ENCODE assay signal across 27 mouse cellular contexts in genomic region chr3:153354186-153354987, GRCm38 (mm10).
DNase-seq lines count a peak whose midpoint lies in the region; ATAC-seq lines count a peak whose summit lies in the region.
"Had no signal": no experiment of that assay in that cellular context is flagged by ENCODE, and none has a peak within 500 bp of the region (broad histone marks: within the 10 kb centered on the region; RNA-seq: fewer than 3 reads in every experiment).

No protein-coding gene starts in this region.

- no peaks in the 10 kb centered on the region for H3K9me3 ChIP-seq in heart, embryonic 11.5 days (replicated peaks; ENCODE audit: control insufficient read depth, low read length)
- no peaks in the 10 kb centered on the region for H3K9me3 ChIP-seq in midbrain, embryonic 11.5 days (ENCODE audit: control insufficient read depth, low read length)
- no peaks in the 10 kb centered on the region for H3K9me3 ChIP-seq in midbrain, embryonic 15.5 days
- H3K9me3 ChIP-seq: embryonic facial prominence, embryonic 12.5 days; embryonic facial prominence, embryonic 15.5 days; heart, embryonic 12.5 days; heart, embryonic 15.5 days had no signal

- H3K27ac ChIP-seq in heart, embryonic 11.5 days (ENCODE audit: low read depth, low read length), result no peak overlapping the region
- H3K27ac ChIP-seq in midbrain, embryonic 11.5 days (ENCODE audit: low read depth, low read length), result no peak overlapping the region
- H3K27ac ChIP-seq in midbrain, embryonic 15.5 days, result no peak overlapping the region
- H3K27ac ChIP-seq: embryonic facial prominence, embryonic 12.5 days; embryonic facial prominence, embryonic 15.5 days; heart, embryonic 15.5 days; hindbrain, embryonic 14.5 days; hindbrain, postnatal 0 days had no signal

- no peak for ATAC-seq in heart, embryonic 11.5 days (replicated peaks; ENCODE audit: insufficient number of reproducible peaks, low FRiP score, low TSS enrichment)
- no peak for ATAC-seq in midbrain, embryonic 11.5 days (ENCODE audit: low FRiP score)
- ATAC-seq in midbrain, embryonic 15.5 days (replicated peaks), result no peak
- ATAC-seq: forebrain, embryonic 14.5 days; forebrain, postnatal 0 days; hindbrain, postnatal 0 days; inflammation-experienced regulatory T-cells, adult 6 months had no signal

- peak; percentile 68 for DNase-seq in heart, adult 11 months
- DNase-seq in midbrain, embryonic 11.5 days (ENCODE audit: low spot score, missing footprints), result peak; percentile 67
- DNase-seq in brain, adult 2 months (ENCODE audit: low read depth, low spot score), result peak; percentile 44
- DNase-seq in heart, postnatal 25 days (ENCODE audit: low spot score), result no peak
- DNase-seq: adrenal gland, postnatal 10 days; adrenal gland, postnatal 36 days; B cell, adult 2 months; cerebellum, adult 11 months; cerebellum, adult 2 months; cerebellum, adult 9-11 months; cerebellum, postnatal 25 days; forebrain, postnatal 0 days; gastrocnemius, postnatal 10 days; gastrocnemius, postnatal 36 days; heart, postnatal 10 days; heart, postnatal 4 days; kidney, adult 11 months had no signal

- H3K9ac ChIP-seq in heart, embryonic 11.5 days (ENCODE audit: low read depth, low read length), result no peak overlapping the region
- no peak overlapping the region for H3K9ac ChIP-seq in midbrain, embryonic 11.5 days (ENCODE audit: low read length)
- no peak overlapping the region for H3K9ac ChIP-seq in midbrain, embryonic 15.5 days
- H3K9ac ChIP-seq: embryonic facial prominence, embryonic 12.5 days; embryonic facial prominence, embryonic 15.5 days; forebrain, postnatal 0 days; heart, embryonic 12.5 days; heart, embryonic 15.5 days; hindbrain, embryonic 14.5 days had no signal

- no peak overlapping the region for H3K4me2 ChIP-seq in heart, embryonic 11.5 days
- no peak overlapping the region for H3K4me2 ChIP-seq in midbrain, embryonic 11.5 days
- no peak overlapping the region for H3K4me2 ChIP-seq in midbrain, embryonic 15.5 days
- H3K4me2 ChIP-seq: embryonic facial prominence, embryonic 12.5 days; embryonic facial prominence, embryonic 15.5 days; heart, embryonic 12.5 days; heart, embryonic 15.5 days; hindbrain, embryonic 14.5 days had no signal

- intact Hi-C loops in heart, postnatal 25 days (cut with DNase I), result no loop called here

- H3K36me3 ChIP-seq in heart, embryonic 11.5 days (ENCODE audit: control insufficient read depth, insufficient read depth, low read length), result no peaks in the 10 kb centered on the region
- H3K36me3 ChIP-seq in midbrain, embryonic 11.5 days (ENCODE audit: control insufficient read depth, insufficient read depth, low read length), result no peaks in the 10 kb centered on the region
- no peaks in the 10 kb centered on the region for H3K36me3 ChIP-seq in midbrain, embryonic 15.5 days (replicated peaks)
- H3K36me3 ChIP-seq: embryonic facial prominence, embryonic 12.5 days; embryonic facial prominence, embryonic 15.5 days; heart, embryonic 12.5 days; heart, embryonic 15.5 days had no signal

- peaks cover 2% of the 10 kb centered on the region; the same call in 1 of the 2 replicates for H3K4me1 ChIP-seq in heart, embryonic 11.5 days (ENCODE audit: control insufficient read depth, insufficient read depth, low read length)
- peaks cover 10% of the 10 kb centered on the region for H3K4me1 ChIP-seq in midbrain, embryonic 11.5 days (ENCODE audit: control insufficient read depth, insufficient read depth, low read length)
- H3K4me1 ChIP-seq in midbrain, embryonic 15.5 days, result peaks cover 4% of the 10 kb centered on the region
- H3K4me1 ChIP-seq: heart, embryonic 15.5 days had no signal

- WGBS in heart, embryonic 11.5 days (ENCODE audit: insufficient replicate concordance), result 67% methylated on average over 6 of the region's 6 CpGs
- WGBS in midbrain, embryonic 11.5 days, result 83% methylated on average over 6 of the region's 6 CpGs
- 88% methylated on average over 6 of the region's 6 CpGs for whole genome bisulfite sequencing in midbrain, embryonic 15.5 days

- no peaks in the 10 kb centered on the region for H3K27me3 ChIP-seq in heart, embryonic 11.5 days (ENCODE audit: control insufficient read depth, insufficient read depth, low read length)
- H3K27me3 ChIP-seq in midbrain, embryonic 11.5 days (ENCODE audit: control insufficient read depth, insufficient read depth, low read length), result no peaks in the 10 kb centered on the region
- no peaks in the 10 kb centered on the region for H3K27me3 ChIP-seq in midbrain, embryonic 15.5 days (replicated peaks)
- H3K27me3 ChIP-seq: embryonic facial prominence, embryonic 12.5 days; embryonic facial prominence, embryonic 15.5 days; heart, embryonic 12.5 days; heart, embryonic 15.5 days had no signal

- no peak overlapping the region for H3K4me3 ChIP-seq in heart, embryonic 11.5 days (ENCODE audit: low read depth, low read length)
- no peak overlapping the region for H3K4me3 ChIP-seq in midbrain, embryonic 11.5 days (ENCODE audit: low read depth, low read length)
- H3K4me3 ChIP-seq in midbrain, embryonic 15.5 days, result no peak overlapping the region
- H3K4me3 ChIP-seq: embryonic facial prominence, embryonic 12.5 days; embryonic facial prominence, embryonic 15.5 days; heart, embryonic 12.5 days; heart, embryonic 15.5 days had no signal
